Mouse (Mus musculus) thymus, postnatal 4 days (tissue): Measurements from ENCODE around the gene Gm49361.
"Not testable (repeated sequence)": the region's sequence is repeated elsewhere in the genome, so short reads cannot be mapped to it uniquely, and the experiment has no call there.

Source experiments
- DNase-seq: peaks from one replicate; pipeline ENCODE4 v3.0.0; 2021

Gene Gm49361

DNA sequence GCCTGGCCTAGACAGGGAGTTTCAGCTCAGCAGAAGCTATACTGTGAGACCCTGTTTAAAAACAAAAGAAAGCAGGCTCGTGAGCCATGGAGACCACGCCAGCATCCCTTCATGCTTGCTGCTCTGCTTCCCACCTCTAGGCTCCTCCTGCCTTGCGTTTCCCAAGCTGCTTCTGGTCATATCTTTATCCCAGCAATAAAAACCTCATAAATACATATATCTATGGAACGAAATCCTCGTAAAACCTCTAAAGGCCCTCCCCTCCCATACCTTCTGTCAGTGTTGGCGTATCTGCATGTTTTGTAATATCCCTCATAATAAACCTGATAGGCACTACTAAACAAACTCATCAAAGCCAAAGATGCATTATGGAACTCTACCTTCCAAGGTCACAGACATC, 59.3 kb downstream of the Gm49361 start:
- DNase-seq: no peak

- DNase-seq: peak; percentile 86
These were observed 61.3 kb downstream of the Gm49361 start for GRCm38 (mm10) chr14:57684579-57684978.

GRCm38 (mm10) chr14:57682751-57683150, 63.2 kb downstream of the Gm49361 start:
- no peak for DNase-seq

DNA sequence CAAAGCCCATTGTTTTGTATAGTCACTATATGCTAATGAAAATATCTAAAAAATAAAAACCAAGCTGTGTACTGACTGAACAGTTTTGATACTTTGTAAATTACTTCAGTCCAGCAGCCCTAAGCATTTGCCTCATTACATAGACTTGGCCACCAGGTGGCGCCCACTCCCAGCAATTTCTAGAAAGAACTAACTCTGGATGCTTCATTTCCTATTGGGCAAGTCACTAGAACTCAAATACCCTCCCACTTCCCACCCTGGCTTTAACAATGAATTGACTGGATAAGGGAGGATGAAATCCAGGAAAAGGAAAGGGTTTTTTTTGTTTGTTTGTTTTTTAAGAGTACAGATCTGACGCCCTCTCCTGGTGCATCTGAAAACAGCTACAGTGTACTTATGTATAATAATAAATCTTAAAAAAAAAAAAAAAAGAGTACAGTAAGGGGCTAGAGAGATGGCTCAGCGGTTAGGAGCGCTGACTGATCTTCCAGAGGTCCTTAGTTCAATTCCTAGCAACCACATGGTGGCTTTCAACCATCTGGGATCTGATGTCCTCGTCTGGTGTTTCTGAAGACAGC, 65.9 kb downstream of the Gm49361 start:
- DNase-seq: peak; percentile 90

DNA sequence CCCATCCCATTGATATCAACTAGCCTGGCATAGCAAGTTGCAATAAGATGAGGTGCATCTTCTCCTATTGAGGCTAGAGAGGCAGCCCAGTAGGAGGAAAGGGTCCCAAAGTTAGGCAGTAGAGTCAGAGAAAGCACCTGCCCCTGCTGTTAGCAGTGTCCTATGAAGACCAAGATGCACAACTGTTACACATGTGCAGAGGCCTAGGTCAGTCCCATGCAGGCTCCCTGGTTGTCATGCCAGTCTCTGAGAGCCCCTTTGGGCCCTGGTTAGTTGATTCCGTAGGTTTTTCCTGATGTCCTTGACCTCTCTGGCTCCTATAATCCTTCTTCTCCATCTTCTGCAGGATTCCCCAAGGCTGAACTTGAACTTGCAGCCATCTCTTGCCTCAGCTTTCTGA, 66.4 kb downstream of the Gm49361 start:
- DNase-seq: no peak

DNA sequence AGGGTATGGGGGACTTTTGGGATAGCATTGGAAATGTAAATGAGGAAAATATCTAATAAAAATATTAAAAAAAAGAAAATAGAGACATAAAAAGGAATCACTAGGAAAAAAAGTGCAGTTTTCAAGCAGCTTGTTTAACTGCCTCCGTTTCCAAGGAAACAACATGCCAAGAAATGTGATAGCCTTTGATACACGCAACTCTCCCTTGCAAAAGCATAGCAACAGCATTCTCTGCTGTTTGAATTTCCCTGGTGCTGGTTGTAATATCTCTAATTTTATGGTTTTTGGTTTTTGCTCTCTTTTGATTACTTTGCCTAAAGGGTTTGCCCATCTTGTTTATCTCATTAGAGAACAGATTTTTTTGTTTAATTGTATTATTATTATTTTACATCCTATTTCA, 70.4 kb downstream of the Gm49361 start:
- no peak for DNase-seq

DNA sequence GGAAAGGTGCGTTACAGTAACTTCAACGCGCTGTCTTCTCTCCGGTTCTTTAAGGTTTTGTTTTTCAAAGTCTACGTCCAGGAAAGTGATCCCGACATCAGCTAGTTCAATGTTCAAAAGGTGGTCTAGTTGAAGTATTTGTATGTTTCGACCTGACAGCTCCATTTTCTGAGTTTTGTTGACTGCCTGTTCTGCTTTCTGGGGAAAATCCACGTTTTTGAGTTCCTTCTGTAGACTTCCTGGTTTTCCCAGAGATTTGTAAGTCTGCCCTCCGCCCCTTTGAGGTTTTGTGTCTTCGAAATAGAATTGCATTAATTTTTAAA, 80.3 kb downstream of the Gm49361 start:
- DNase-seq: no peak

DNA sequence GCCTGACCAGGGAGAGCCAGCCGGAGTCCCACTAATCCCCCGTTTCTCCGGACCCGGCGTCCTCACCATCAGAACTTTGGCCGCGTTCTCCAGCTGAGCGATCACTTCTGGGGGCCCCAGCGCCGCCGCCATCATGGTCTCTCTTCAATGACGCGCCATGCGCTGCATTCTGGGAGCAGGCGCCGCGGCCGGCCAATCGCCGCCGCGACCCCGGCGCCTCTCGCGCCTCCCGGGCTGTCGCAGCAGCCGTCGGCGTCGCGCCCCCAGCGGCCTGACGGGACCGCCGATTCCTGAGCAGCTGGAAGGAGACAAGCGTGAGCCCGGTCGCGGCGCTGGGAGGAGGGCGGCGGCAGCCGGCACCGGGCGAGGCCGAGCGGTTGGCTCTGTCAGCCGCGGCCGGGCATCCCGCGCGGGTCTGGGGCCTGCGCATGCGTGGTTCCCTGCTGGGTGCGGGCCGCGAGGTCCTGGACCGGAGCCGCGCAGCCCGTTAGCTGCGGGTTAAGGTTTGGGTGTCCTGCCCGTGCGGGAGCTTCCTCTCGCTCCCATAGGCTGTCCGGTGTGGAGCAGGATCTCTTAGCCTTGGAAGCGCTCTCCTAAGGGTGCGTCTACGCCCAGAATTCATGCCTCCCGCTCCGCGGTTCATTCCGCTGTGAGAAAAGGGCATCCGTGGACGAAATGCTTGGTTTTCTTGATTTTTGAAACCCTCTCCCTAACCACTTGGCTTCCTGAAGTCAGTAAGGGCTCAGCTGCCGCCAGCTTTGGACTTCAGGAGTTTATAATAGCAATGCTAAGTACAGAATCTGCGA, 80.9 kb downstream of the Gm49361 start, which contains the start of gene Xpo4:
Gene Xpo4, minus strand, starts transcription at position 609 of the 806 bp plus-strand sequence.
- peak; percentile 90 for DNase-seq

DNA sequence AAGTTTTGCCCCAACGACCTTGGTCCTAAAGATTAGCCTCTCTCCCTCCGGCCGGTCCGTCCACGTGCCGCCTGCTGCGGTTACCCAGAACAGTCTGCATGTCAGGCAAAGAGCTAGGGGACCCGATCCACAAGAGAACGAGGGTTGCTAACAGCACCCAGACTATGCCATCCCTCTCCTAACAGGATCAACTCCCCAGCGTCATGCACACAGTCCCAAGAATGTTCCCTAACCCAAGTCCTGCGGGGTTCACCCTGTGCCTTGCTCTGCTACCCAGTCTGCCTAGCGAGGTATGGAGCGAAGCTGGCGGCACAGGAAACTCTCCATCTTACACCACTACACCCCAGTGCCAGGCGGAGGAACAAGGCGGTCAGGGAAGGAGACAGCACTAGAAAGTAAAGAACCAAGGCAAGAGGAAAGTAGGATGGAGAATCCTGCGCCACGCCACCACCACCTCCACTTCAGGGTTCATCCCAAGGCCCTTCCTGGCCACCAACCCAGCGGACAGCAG, 81.5 kb downstream of the Gm49361 start:
- DNase-seq: no peak

DNA sequence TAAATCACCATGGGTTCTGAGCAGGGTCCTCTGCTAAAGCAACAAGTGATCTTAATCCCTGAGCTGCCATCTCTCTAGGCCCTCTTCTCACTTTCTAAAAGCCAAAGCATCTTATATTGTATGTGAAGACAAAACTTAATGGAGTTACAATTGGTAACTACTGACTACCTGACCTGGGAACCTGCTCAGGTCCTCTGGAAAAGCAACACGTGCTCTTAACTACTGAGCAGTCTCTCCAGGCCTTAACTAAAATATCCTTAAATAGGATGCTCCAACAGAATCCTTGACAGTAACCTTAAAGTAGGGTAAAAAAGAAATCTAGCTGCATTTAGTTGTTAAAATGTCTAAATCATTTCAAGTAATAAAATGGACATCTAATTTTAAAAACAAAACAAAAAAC, 82.3 kb downstream of the Gm49361 start:
- DNase-seq: no peak

GRCm38 (mm10) chr14:57658301-57658700, 87.6 kb downstream of the Gm49361 start:
- peak; percentile 22 for DNase-seq

- DNase-seq: no peak
These were observed 88.4 kb downstream of the Gm49361 start for GRCm38 (mm10) chr14:57657500-57657899.

- DNase-seq: not testable (repeated sequence)
These were observed 89.4 kb downstream of the Gm49361 start for GRCm38 (mm10) chr14:57656519-57656918.

- DNase-seq: no peak
These were observed 96.4 kb downstream of the Gm49361 start for GRCm38 (mm10) chr14:57649501-57649900.

DNA sequence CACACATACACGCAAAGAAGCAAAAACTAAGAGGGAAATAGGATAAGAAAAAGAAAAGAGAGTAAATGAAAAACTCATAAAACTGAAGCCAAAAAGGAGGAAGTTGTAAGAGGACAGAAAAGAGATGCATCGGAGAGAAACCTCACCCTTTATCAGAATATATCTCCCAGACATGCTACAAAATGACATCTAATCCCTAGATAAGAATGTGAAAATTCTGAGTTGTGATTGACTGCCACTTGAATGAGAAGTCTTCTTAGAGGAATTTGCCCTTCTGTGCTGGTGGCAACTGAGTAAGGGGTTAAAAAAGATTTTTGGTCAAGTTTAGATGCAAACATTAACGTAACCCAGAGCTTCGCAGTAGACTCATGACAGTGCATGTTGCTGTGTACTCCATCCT, 99.7 kb downstream of the Gm49361 start:
- no peak for DNase-seq

DNA sequence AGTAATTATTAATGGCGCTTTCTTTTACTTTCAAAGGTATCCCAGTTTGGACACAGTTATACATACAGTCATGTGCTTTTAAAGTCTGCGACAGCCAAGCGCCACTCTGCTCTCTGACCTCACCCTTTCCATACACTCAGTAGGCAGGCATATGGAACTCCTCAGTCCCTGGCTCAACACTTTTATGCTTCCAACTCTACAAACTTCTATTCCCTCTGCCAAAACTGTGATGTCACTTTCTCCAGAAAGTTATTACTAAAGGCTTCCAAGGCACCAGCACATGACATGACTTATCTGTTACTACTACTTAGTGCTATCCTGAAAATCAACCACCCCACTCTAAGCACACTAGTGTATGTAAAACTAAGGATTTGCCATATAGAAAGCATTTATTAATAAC, 106.8 kb downstream of the Gm49361 start:
- DNase-seq: no peak

DNA sequence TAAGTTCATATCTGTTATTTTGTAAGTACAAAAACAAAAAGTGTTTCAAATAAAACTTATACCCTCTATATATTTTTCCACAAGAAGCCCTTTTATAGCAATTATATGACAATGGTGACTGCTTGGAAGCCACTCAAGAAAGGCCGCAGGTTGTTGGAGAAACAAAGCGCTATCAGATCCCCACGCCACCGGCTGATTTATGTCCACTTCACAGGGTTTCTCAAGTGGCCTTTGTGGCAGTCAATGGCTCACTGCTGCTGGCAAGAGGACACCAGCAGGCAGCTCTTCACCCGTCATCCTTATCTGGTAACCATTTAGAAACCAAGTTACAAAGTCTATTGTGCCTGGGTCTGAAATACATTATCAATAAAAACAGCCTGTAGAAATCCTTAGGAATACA, 111.8 kb downstream of the Gm49361 start:
- no peak for DNase-seq

GRCm38 (mm10) chr14:57629595-57629994, 116.3 kb downstream of the Gm49361 start:
- DNase-seq: no peak

DNA sequence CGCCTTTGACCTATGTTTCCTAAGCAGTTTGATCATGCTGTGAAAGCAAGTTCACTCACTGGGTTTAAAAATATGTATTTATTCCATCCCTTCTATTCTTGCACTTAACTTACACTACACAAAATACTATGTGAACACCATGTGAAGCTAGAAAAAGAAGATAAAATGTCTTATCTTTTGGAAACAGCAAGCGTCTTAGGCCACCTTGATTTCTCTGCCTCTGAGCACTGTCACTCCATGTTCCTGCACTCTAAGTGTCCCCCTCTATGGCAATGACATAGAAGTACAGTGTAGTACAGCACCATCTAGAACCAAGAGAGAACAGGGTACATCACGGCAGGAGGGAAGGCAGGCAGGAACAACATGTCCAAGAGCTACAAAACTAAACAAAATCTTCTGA, 123.0 kb downstream of the Gm49361 start:
- no peak for DNase-seq

DNA sequence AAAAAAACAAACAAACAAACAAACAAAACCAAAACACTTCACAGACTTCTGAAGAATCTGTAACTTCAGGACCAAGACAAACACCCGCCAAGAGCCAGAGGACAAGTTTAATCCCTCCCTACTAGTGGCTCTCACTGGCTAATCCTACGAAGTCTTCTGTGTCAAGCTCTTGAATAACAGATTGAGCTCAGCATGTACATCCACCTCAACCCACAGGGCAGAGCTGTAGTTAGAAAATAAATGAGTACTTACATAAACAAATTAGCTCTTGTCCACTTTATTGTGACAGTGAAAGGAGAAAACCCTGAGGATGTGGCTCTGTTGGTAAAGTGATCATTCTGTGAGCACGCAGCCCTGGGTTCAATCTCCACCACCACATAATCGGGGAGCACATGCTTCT, 124.2 kb downstream of the Gm49361 start:
- no peak for DNase-seq

- DNase-seq: no peak
These were observed 125.2 kb downstream of the Gm49361 start for GRCm38 (mm10) chr14:57620598-57621236.

DNA sequence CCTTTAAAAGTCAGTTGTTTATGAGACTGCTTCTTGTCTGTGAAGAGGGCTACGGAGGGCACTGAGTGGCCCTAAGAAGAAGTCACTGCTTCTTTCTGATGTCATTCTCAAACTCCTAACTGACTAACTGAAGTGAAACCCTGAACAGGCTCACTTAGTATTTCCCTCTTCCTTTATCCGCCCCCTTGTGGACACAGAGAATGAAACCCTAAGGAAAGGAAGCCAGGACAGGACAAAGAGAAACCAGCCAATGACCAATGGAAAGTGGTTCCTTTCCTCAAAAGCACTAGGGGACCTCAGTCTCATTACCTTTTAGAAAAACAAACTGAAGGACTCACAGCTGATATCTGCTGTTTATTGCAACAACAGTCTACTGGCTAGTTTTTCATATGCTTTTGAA, 126.4 kb downstream of the Gm49361 start:
- no peak for DNase-seq

DNA sequence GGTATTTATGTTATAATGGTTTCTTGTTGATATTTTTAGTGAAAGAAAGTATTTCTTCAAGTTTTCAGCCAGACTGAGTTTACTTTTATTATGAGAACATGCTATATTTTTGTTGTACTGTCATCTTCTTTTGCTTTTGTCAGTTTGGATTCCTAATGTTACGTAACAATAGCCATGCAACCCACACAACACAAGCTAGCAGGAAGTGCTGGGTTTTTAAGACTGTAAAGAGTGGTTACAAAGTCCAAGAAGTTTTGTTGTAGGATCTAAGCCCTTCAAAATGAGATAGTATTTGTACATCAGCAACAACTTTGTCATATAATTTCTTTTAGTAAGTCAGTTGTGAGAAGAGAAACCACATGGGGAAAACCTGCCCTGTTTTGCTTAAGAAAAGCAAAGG, 128.2 kb downstream of the Gm49361 start:
- DNase-seq: no peak

GRCm38 (mm10) chr14:57616339-57616965, 129.5 kb downstream of the Gm49361 start:
- peak; percentile 18 for DNase-seq
